Mouse (Mus musculus) adrenal gland, postnatal 10 days (tissue): ENCODE results near the gene Mlxip. TPM values are rescaled to one million over a fixed set of nuclear protein-coding genes. Genes with fewer than 3 reads are reported as not detected.
A peak's percentile ranks its signal among the peaks of the same experiment; 100 is the strongest.

Experiments used
- DNase-seq: peaks from one replicate; pipeline ENCODE4 v3.0.0; 2021; ENCODE audit warnings: mixed read lengths
- long read RNA-seq, 2 experiments: library from polyadenylated mRNA; stranded (forward); transcript quantifications; one replicate each; pipeline ENCODE4 v2.0.0; 2021
- total RNA-seq, 2 experiments: library from RNA; stranded (reverse); gene quantifications; 2 replicates each; pipeline ENCODE4 v1.2.3; 2021

The Mlxip gene
- 10 to 100 TPM; 24.4 to 27.8 TPM for total RNA-seq
- long read RNA-seq, experiment 1, partial matches to known transcripts: 0 of 6 reads
- long read RNA-seq, experiment 1, other reads (novel, unspliced or antisense): 6 of 6 reads
- long read RNA-seq, experiment 2, full-length matches to known transcripts: 1 of 3 reads
- long read RNA-seq, experiment 2, partial matches to known transcripts: 0 of 3 reads
- long read RNA-seq, experiment 2, other reads (novel, unspliced or antisense): 2 of 3 reads

DNA sequence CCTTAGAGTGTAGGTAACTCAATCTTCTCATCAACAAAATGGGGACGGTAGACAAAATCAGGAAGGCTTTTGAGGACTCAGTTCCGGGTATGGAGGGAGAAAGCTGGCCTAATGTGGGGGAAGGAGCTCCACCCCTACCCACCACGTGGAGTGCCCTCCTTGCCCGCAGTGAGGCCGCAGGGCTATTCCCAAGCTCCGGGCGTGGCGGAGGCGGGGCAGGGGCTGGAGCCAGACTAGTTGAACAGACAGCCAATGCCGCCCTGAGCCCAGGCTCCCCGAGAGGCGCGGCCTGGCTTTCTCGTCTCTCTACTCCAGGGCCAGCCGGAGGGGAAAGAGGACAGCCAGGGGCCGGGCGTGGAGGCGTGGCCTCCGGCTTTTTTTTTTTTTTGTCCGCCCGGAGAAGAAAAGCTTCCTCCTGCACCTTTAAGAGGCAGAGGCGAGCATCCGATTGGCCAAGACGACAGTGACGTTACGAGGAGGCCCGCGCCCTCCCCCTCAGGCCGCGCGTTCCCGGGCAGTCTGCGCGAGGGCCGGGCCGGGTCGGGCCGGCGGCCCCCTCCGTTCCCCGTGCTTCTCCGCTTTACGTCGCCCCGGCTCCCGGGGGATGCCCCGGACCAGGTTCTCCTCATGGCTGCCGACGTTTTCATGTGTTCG is at the start of gene Mlxip:
TSS of gene Mlxip (plus strand) at position 496 of the 654 bp plus-strand sequence.
- DNase-seq: peak; percentile 98

DNA sequence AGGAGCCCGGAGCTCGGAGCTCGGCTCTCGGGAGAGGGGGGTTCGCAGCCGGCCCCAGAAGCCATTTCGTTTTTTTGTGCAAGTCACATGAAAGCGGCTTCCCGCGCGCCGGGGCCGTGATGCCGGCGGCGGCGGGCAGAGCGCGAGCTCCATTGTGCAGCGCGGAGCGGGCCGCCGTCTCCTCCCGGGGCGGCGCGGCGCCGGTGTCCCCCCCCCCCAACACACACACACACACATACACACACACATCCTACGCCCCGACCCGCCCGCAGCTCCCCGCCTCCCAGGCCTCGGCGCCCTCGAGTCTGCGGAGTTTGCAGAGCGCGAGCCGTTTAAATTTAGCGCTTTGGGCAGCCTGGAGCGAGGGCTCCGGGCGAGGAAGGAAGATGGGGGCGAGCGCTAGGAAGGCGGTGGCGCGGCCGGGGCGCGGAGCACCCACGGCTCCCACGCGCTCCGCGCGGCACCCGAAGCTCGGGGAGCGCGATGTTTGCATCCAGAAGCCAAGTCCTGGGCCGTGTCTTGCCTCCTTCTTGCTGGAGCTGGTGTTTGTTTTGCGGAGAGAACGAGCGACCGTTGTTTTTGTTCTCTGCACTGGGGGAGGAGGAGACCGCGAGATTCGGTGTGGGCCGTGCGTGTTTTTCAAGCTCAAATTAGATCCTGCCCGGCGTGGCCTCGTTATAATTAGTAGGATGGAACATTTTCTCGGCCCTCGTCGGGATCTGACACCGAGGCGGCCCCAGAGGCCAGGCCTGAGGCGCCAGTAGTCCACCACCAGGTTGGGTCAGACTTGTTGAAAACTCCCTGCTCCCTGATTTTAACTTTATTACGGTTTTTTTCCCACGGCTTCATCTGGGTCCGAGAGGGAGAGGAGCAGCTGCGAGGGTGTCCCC is 49.4 kb upstream of the Mlxip start:
- peak; percentile 73 for DNase-seq

DNA sequence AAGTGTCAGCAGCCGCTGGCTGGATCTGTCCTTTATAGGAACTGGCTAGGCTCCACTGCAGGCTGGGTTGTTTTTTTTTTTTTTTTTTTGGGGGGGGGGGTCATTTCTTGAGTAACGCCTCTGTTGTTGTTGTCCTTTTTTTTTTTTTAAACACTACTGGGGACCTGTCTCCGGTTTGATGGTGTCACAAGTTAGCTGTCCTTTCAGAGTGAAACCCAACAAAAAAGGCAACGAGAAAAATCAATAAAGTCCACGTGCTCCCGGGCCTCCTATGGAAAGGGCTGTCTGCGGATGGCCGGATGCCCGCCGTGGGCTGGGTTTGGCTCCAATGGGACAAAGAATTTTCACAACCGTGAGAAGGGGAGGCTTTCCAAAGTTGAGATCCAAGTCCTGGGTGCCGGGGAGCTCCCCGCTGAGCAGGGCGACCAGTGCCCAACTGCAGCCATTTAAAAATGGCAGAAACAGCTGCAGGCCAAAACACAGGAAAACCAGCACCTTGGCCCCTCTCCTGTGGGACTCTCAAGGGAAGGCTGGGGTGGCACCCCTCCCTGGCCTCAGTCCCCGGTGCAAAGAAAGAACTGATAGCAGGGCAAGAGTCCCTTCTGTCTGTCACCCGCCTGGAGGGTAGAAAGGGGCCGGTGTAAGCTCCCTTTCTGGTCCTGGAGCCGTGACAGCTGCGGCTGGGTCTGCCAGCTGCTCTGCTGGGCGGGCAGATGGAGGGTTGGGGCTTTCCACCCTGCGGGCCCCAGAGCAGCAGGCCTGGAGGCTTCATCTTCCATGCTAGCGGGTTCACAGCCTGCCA is 48.5 kb upstream of the Mlxip start:
- DNase-seq: peak; percentile 84

DNA sequence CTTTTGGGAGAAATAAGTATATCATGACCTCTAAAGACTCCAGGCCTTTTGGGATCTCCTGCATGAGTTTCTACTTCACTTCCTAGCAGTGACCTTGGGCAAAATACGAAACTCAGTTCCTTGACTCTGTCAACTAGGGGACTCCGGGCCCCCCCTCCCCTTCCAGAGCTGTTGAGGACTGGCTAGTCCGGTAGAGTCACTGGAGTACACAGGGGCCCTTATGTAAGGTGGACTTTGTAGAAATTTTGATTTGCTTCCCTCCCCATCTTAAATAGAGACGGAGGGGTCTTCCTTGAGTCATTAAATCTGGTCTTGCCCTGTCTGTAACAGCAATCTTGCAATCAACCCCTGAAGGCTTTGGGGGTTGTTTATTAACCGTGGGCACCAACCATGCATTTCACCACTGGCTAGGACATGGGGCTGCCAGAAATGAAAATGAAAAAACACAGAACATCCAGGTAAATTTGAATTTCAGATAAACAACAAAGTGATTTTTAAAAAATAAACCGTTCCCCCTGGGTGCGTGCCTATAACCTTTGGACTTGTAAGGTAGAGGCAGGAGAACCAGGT is 47.8 kb upstream of the Mlxip start:
- no peak for DNase-seq

DNA sequence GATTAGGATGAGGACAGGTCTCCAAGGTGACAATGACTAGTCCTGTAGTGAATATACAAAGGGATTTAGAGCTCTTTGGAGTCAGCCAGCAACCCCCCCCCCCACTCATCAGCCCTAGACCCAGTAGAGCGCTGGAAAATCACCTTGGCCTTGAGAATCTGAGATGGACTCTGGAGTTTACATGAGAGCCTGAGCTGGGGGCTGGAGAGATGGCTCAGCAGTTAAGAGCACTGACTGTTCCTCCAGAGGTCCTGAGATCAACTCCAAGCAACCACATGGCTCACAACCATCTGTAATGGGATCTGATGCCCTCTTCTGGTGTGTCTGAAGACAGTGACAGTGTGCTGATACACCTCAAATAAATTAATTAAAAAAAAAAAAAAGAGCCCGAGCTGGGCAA is 46.6 kb upstream of the Mlxip start:
- no peak for DNase-seq

DNA sequence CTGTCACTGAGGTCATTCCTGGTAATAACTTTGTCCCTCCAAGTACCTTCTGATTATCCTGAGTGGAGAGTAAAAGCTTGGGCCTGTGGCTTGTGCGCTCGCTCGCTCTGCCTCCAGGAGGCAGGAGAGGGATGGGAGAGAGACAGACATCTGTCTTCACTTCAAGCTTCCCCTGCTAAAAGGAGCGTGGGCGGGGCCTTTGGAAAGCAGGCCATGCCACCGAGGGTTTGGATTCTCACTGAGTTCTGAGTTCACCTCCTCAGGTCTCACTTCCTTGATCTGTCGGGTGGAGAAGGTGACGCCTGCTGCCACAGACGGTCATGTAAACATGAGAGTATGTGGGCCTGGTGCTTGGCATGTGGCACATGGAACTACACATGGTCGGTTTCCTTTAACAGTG is 44.2 kb upstream of the Mlxip start:
- peak; percentile 36 for DNase-seq

DNA sequence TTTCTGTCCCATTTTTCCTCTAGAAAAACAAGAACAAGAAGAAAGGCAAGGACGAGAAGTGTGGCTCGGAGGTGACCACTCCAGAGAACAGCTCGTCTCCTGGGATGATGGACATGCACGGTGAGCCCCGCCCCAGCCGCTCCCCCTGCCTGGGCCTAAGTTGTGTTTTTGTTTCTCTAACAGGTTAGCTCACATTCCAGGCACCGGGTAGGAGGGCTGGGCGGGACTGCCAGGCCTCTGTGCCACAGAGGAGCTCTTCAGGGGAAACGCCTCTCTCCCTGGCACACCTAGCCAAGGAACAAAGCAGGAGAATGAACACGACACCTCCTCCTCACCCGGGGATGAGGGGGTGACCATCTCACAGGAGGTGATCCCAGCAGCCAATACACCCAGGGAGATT is 38.7 kb upstream of the Mlxip start:
- no peak for DNase-seq

DNA sequence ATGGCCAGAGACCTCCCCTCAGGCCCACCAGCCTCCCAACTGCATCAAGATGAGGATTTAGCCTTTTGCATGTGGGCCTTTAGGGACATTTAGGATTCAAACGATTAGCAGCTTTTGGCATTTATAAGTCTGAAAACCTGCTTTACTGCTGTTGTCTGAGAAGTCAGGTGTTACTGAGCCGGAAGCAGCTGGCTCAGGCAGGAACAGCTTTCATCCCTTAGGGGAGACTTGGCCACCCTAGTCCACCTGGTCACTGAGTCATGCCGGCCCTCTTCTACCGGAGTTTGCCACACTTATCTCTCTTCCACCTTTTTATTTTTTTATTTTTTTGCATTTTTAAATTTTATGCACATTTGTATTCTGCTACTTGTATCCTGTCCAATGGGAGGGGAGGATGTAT is 37.3 kb upstream of the Mlxip start:
- DNase-seq: no peak

DNA sequence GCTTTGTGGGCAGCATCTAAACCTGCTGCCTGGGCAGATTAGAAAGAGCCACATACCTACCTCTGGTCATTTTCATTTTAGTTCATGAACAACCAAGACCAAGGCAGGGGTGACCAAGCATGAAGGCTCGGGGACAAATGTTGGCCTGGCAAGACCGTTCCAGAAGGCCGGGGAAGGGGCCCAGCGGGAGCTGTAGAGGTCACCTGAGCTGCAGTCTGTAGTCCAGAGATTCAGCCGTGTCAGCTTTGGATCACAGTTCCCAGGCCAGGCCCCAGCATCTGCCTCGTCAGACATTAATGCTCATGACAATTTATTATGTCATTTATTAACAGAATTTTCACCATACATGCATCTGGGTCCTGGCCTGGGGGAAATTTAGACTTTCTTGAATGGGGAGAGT is 35.2 kb upstream of the Mlxip start:
- no peak for DNase-seq

DNA sequence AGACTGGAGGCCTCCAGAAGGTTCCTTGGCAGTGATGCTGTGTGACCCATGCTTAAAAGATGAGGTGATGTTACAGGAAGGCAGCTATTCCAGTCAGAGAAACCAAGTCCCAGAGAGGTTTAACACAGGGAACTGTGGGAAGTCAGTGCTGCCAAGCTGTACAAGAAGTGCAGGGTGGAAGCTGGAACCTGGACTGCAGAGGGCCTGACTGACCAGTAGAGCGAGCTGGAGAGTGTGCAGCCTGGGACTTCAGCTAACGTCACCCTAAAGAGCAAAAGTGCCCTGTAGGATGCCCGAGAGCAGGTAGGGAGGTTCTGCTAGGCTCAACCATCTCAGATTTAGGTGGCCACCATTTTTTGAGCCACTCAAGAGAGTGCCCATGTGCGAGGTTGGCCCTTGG is 31.7 kb upstream of the Mlxip start:
- no peak for DNase-seq

DNA sequence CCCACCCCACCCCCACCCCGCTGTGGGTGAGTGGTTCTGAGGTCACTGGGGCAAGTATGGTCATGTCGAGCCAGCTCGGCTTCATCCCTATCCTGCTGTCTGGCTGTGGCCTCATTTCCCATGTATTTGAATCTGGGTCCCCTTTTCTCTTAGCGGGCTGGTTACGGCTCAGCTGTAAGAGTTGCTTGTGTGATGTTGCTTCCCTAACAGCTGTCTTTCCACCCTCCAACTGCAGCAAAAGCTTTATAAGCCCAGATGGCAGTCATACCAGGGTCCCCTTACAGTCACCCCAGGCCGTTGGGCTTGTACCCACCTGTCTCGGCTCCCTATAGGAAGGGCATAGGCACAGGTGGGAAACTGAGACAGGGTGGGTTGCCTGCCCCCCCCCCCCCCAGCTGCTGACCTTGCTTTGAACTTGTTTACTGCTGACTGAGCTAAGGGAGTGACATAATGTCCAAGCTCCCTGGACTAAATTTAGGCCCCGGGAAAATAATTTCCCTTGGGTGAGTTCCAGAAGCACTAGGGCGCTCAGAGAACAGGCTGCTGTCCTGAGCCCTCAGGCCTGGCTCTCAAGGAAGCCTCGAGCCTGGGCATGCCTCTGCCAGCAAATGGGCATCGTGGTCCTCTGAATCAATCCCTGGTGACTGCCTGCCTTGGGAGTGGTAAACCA is 30.2 kb upstream of the Mlxip start:
- DNase-seq: peak; percentile 68

DNA sequence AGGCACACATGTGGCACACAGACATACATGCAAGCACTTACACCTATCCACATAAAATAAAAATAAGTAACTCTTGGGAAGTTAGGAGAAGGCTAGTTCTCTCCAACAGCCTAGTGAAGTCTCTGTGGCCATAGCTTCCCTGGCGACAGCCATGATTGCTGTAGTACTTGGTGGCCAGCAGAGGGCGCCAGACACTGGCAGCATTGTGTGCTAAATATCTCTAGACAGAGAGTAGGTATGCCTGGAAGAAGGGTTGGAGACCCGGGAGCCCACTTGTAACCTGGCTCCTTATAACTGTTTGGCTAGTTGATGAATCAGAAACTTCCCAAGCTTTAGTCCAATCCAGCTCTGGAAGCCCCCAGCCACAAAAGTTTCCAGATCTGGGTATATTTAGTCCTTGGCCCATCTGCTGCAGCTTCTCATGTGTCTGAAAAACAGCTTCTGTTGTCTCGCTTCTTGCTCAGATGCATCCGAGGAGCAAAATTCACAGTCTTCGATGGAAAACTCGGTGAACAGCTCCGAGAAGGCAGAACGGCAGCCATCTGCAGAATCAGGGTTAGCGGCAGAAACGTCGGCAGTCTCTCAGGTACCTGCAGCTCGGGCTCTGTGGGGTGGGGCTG is 25.6 kb upstream of the Mlxip start:
- peak; percentile 61 for DNase-seq

DNA sequence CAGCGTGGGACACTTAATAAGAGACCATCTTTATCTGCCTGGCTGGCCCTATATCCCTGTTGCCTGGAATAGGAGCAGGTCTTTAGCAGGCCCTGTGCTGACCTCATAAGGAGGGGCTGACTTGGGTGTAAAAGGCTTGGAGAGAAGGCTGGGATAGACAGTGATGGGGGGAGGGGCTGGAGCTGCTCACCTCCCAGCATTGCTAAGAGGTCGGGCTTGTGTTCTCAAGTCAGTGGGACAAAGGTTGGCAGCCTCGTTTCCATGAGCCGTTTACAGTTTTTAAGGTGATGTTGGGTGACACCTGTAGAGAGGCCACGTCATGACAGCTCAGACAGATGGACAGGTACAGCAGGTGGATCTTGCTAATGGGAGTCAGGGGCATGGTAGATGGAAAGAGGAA is 24.5 kb upstream of the Mlxip start:
- DNase-seq: no peak

DNA sequence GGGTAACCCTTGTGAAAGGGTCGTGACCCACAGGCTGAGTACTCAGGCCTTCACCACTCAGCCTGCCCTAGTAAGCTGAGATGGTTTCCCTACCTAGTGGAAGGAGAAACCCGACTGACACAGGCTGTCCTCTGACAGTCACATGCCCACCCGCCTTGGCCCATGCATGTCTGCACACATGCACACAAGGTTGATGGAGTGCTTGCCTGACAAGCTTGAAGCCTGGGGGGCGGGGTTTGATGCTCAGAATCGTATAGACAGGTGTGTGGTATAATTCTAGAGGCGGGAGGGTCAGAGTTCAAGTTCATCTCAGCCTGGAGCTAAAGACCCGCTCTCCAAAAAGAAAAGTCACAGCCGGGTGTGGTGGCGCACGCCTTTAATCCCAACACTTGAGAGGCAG is 19.3 kb upstream of the Mlxip start:
- no peak for DNase-seq

DNA sequence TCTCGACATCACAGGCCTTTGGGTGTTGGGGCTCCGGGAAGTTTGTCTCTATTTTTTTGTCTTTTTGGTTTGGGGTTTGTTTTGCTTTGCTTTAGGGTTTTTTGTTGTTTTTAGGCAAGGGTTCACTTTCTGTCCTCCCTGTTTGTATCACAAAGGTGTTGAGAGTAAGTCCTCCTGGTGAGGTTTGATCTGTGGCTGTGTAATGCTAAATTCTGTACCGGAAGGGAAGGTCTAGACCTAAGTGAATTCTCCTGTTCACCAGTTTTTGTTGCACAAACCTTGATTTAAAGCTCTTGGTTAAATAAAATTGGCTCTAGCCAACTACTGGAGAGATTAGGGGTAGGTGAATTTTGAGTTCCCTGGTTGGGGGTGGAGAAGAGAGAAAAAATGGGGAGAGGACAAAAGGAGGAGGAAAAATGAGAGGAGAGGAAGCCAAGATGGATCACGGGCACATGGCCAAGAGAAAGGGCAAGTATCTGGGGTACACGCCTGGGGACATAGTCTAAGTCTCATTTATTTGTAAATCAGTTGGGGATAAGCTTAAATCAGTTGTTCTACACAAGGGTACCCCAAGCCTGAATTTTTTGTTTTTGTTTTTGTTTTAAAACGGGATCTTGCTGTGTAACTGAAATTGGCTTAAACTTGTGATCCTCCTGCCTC is 18.7 kb upstream of the Mlxip start:
- no peak for DNase-seq

DNA sequence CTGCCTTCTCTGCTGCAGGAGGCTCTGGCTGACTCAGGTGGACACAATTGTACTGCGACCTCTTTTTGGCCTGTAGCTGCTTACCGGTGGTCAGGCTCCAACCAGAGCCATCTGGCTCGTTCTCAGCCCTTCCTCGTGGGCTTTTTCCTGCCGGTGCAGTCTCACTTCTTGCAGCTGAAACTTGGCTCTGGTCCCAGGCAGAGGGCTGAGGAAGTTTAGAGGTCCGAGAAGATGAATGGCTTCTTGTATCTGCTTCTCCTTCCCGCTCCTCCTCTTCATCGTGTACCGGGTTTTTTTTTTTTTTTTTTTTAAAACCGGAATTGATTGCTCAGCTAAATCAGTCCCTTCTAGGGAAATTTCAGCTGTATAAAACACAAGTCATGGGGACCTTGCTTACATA is 18.0 kb upstream of the Mlxip start:
- DNase-seq: peak; percentile 83

DNA sequence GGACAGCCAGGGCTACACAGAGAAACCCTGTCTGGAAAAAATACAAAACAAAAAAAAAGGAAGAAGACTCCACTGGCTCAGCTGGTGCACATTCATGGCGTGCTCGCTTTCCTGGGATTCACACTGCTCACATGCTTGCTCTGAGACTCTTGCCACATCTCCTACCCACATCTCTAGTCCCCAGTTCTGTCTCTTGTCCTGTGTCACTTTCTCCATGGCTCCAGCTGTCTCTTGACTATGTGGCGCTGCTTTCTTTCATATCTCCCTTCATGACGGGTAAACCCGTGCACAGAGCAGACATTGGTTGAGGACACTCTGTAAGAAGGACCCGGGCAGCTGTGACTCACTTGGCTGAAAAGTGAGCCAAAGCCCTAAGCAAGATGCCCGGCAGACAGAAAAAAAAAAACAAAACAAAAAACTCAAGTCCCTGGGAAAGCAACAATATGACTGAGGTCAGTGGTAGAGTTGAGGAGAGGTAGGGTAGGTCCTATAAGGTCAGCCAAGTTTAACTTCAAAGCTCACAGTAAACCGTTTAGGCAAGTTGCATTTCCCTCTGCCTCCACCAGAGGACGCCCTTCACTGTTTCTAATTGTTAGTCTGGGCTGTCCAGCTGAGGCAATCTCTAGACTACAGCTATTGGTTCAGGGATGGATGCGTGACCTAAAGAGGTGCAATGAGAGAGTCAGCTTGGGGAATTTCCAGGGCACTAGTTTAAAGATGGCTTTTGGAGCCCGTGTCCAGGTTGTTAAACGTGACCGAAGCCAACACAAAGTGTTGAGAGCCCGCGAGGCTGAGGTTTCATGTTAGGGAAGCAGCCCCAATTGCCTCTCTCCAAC is 17.3 kb upstream of the Mlxip start:
- peak; percentile 88 for DNase-seq

DNA sequence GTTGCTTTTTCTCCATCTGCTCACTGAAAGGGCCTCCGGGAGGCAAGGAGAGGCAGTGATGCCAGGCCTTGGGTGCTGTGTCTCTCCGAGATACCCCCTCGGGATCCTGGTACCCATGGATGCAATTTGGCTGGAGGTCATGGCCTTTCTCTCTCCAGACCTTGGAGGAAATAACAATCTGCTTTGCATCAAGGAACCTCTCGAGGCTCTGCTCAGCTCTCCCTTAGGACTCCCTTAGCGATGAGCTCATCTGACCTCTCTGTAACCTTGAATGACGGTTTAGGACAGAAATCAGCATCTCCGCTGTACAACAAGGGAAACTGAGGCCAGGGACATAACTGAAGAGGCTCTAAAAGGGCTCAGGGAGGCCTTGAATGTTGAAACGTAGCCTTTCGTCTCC is 15.9 kb upstream of the Mlxip start:
- DNase-seq: no peak

DNA sequence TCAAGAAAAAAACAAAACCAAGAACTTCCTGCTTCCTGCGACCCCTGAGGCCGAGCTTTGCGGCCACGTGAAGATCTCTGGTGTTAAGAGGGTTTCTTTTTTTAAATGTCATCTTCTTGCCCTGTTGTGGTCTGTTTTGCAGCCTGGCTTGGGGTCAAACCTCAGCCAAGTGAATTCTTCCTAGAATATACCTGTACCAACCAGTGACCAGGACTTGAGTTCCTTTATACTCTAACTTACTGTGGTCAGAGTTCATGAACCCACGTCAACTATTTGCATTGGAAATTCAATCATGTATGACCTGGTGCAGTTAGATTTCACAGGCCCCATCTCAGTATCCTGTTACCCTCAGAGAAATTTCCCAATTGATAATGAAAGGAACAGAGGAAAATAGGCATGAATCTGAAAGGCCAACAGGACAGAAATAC is 15.1 kb upstream of the Mlxip start:
- DNase-seq: no peak

DNA sequence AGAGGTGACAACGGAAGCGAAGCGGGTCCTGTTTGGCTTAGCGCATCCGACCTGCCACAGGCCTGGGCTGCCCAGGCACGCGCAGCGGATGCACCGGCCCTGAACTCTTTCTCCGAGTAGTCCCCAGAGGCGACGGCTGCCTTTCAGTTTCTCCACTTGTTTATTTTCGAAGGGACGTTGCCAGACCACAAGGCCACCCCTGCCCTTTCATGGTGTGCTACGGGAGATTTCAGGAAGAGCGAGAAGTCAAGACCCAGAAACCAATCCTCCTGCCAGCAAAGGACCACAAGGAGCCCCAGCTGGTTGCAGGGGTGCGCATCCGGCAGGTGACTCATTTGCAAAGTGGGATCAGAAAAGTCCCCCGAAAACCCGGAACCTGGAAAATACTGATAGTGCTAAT is 12.6 kb upstream of the Mlxip start:
- DNase-seq: peak; percentile 67
